Mouse (Mus musculus) heart, embryonic 15.5 days (tissue): Measurements from ENCODE around the gene Acp4. TPM values are rescaled to one million over a fixed set of nuclear protein-coding genes. Genes with fewer than 3 reads are reported as not detected.
"Not testable (repeated sequence)": the region's sequence is repeated elsewhere in the genome, so short reads cannot be mapped to it uniquely, and the experiment has no call there.

Source experiments
- ATAC-seq: fragments of 200-750 bp; cut with Nextera tagmentation; replicated peaks from 2 replicates; pipeline ENCODE4 v1.8.0; 2017; ENCODE audit warnings: low read depth, moderate TSS enrichment; ENCODE audit not compliant: insufficient number of reproducible peaks, insufficient read depth, low FRiP score
- H3K27ac ChIP-seq: fragments of 300-500 bp; sonication (generic); 2 replicates; pipeline ENCODE4 v1.5.1; 2015; ENCODE audit warnings: mild to moderate bottlenecking, inconsistent platforms
- H3K27me3 ChIP-seq: fragments of 300-500 bp; sonication (generic); 2 replicates; pipeline ENCODE4 v1.6.1; 2015; ENCODE audit warnings: inconsistent platforms
- H3K36me3 ChIP-seq: fragments of 300-500 bp; sonication (generic); 2 replicates; pipeline ENCODE4 v1.6.1; 2015; ENCODE audit warnings: mild to moderate bottlenecking, inconsistent platforms
- H3K4me1 ChIP-seq: fragments of 300-500 bp; sonication (generic); replicated peaks from 2 replicates; pipeline ENCODE4 v1.6.1; 2015; ENCODE audit warnings: inconsistent platforms
- H3K4me2 ChIP-seq: fragments of 300-500 bp; sonication (generic); 2 replicates; pipeline ENCODE4 v1.6.1; 2015; ENCODE audit warnings: inconsistent platforms, mild to moderate bottlenecking, moderate library complexity
- H3K4me3 ChIP-seq: fragments of 300-500 bp; sonication (generic); 2 replicates; pipeline ENCODE4 v1.5.1; 2015; ENCODE audit warnings: mild to moderate bottlenecking, inconsistent platforms
- H3K9ac ChIP-seq: fragments of 300-500 bp; sonication (generic); 2 replicates; pipeline ENCODE4 v1.6.1; 2015; ENCODE audit warnings: mild to moderate bottlenecking, inconsistent platforms
- H3K9me3 ChIP-seq: fragments of 300-500 bp; sonication (generic); replicated peaks from 2 replicates; pipeline ENCODE4 v1.6.1; 2016; ENCODE audit warnings: inconsistent platforms
- WGBS: fragments of 180-500 bp; shearing (Covaris S2); methylation state at CpG from one replicate; pipeline ENCODE4 v1.1.7; 2015; ENCODE audit warnings: mixed read lengths; 5-methylcytosine and 5-hydroxymethylcytosine counted together
- polyA plus RNA-seq: library from polyadenylated mRNA; unstranded; fragments of >200 nt; fragmentation: Nextera tagmentation; extraction: Ambion mirVana; gene quantifications from 2 replicates; pipeline ENCODE4 v1.2.1, GENCODE M21; 2015

The Acp4 gene
- not detected in 2 replicates for polyA plus RNA-seq

- no peak within 1 kb of the TSS for H3K9ac ChIP-seq
- H3K27ac ChIP-seq: no peak within 1 kb of the TSS
- H3K4me2 ChIP-seq: no peak within 1 kb of the TSS
- H3K27me3 ChIP-seq: no peaks in the 10 kb centered on the region
- WGBS: 73% methylated on average over 4 of the region's 4 CpGs
- no peak for ATAC-seq
- no peak within 1 kb of the TSS for H3K4me3 ChIP-seq
- peaks cover 4% of the 10 kb centered on the region; the same call in 1 of the 2 replicates for H3K36me3 ChIP-seq
- no peaks in the 10 kb centered on the region for H3K9me3 ChIP-seq
- peaks cover 8% of the 10 kb centered on the region for H3K4me1 ChIP-seq
Measured at GRCm38 (mm10) chr7:44257278-44257677, at the start of gene Acp4. TSS of gene Acp4 (minus strand) at chr7:44257378.

- H3K27ac ChIP-seq: peak within 1 kb of the TSS; percentile 26; the same call in 1 of the 2 replicates
- H3K4me3 ChIP-seq: peak within 1 kb of the TSS; percentile 61
- no peak for ATAC-seq
- peaks cover 25% of the 10 kb centered on the region for H3K4me1 ChIP-seq
- H3K4me2 ChIP-seq: peak within 1 kb of the TSS; percentile 77
- H3K9ac ChIP-seq: no peak within 1 kb of the TSS
- no peaks in the 10 kb centered on the region for H3K9me3 ChIP-seq
- H3K36me3 ChIP-seq: no peaks in the 10 kb centered on the region
- peaks cover 38% of the 10 kb centered on the region for H3K27me3 ChIP-seq
- 55% methylated on average over 6 of the region's 6 CpGs for WGBS
Measured at GRCm38 (mm10) chr7:44306516-44307240, 49.5 kb upstream of the Acp4 start, which contains the start of gene Clec11a. TSS of gene Clec11a (minus strand) at chr7:44306902.

GRCm38 (mm10) chr7:44305686-44306085, 48.5 kb upstream of the Acp4 start:
- Histone ChIP-seq H3K4me3 (peak overlapping the region; percentile 61), H3K4me1 (peaks cover 16% of the 10 kb centered on the region), H3K4me2 (peak overlapping the region; percentile 77), H3K36me3 (no peaks in the 10 kb centered on the region), H3K9ac (no peak overlapping the region), H3K27ac (peak overlapping the region; percentile 26; the same call in 1 of the 2 replicates), H3K9me3 (no peaks in the 10 kb centered on the region), H3K27me3 (peaks cover 28% of the 10 kb centered on the region)
- WGBS: 14% methylated on average over 16 of the region's 16 CpGs
- no peak for ATAC-seq

GRCm38 (mm10) chr7:44304775-44305641, 47.8 kb upstream of the Acp4 start:
- H3K9me3 ChIP-seq: no peaks in the 10 kb centered on the region
- under 1% methylated on average over 49 of the region's 49 CpGs for WGBS

GRCm38 (mm10) chr7:44304463-44304774, 47.2 kb upstream of the Acp4 start:
- Histone ChIP-seq H3K4me3 (peak overlapping the region; percentile 61), H3K36me3 (no peaks in the 10 kb centered on the region), H3K9me3 (no peaks in the 10 kb centered on the region), H3K27ac (peak overlapping the region; percentile 81), H3K4me1 (peaks cover 9% of the 10 kb centered on the region; the same call in 1 of the 2 replicates), H3K4me2 (peak overlapping the region; percentile 77), H3K9ac (peak overlapping the region; percentile 75), H3K27me3 (peaks cover 18% of the 10 kb centered on the region)
- peak; percentile 10; the same call in 1 of the 2 replicates for ATAC-seq
- under 1% methylated on average over 25 of the region's 25 CpGs for WGBS

More at GRCm38 (mm10) chr7:44304775-44305641, 47.8 kb upstream of the Acp4 start:
- Histone ChIP-seq H3K27me3 (peaks cover 22% of the 10 kb centered on the region), H3K9ac (peak overlapping the region; percentile 75), H3K27ac (peak overlapping the region; percentile 81), H3K4me1 (peaks cover 9% of the 10 kb centered on the region; the same call in 1 of the 2 replicates), H3K4me3 (peak overlapping the region; percentile 61), H3K36me3 (no peaks in the 10 kb centered on the region), H3K4me2 (peak overlapping the region; percentile 77)
- ATAC-seq: peak; percentile 91

GRCm38 (mm10) chr7:44303346-44304340, 46.5 kb upstream of the Acp4 start:
- peak overlapping the region; percentile 75 for H3K9ac ChIP-seq
- H3K4me1 ChIP-seq: peaks cover 9% of the 10 kb centered on the region; the same call in 1 of the 2 replicates
- peak overlapping the region; percentile 61 for H3K4me3 ChIP-seq
- 86% methylated on average over 14 of the region's 14 CpGs for WGBS
- H3K9me3 ChIP-seq: no peaks in the 10 kb centered on the region
- peaks cover 11% of the 10 kb centered on the region for H3K27me3 ChIP-seq
- peak overlapping the region; percentile 77 for H3K4me2 ChIP-seq
- no peak overlapping the region for H3K27ac ChIP-seq
- no peaks in the 10 kb centered on the region for H3K36me3 ChIP-seq
- no peak for ATAC-seq

GRCm38 (mm10) chr7:44297501-44297900, 40.3 kb upstream of the Acp4 start:
- not testable (repeated sequence) for H3K9me3 ChIP-seq, H3K27ac ChIP-seq, H3K4me2 ChIP-seq, H3K9ac ChIP-seq, H3K4me1 ChIP-seq, H3K27me3 ChIP-seq, H3K36me3 ChIP-seq, H3K4me3 ChIP-seq, ATAC-seq
- 72% methylated on average over 2 of the region's 2 CpGs for WGBS

- Histone ChIP-seq H3K27ac (no peak overlapping the region), H3K27me3 (0 out of 2 replicates have a peak, but pooled peaks cover 7% of the 10 kb centered on the region), H3K9me3 (no peaks in the 10 kb centered on the region; the same call in 1 of the 2 replicates), H3K36me3 (no peaks in the 10 kb centered on the region), H3K9ac (no peak overlapping the region), H3K4me2 (no peak overlapping the region), H3K4me1 (no peaks in the 10 kb centered on the region), H3K4me3 (no peak overlapping the region)
- ATAC-seq: no peak
- WGBS: 43% methylated on average over 4 of the region's 4 CpGs
Measured at GRCm38 (mm10) chr7:44291418-44291817, 34.2 kb upstream of the Acp4 start.

- ATAC-seq: no peak
- H3K27me3 ChIP-seq: 0 out of 2 replicates have a peak, but pooled peaks cover 7% of the 10 kb centered on the region
- no peak overlapping the region for H3K4me3 ChIP-seq
- H3K4me1 ChIP-seq: no peaks in the 10 kb centered on the region
- 71% methylated on average over 4 of the region's 4 CpGs for WGBS
- H3K36me3 ChIP-seq: no peaks in the 10 kb centered on the region
- H3K27ac ChIP-seq: no peak overlapping the region
- H3K9ac ChIP-seq: no peak overlapping the region
- no peaks in the 10 kb centered on the region; the same call in 1 of the 2 replicates for H3K9me3 ChIP-seq
- H3K4me2 ChIP-seq: no peak overlapping the region
Measured at GRCm38 (mm10) chr7:44290986-44291385, 33.8 kb upstream of the Acp4 start.

GRCm38 (mm10) chr7:44287760-44288159, 30.6 kb upstream of the Acp4 start:
- WGBS: 58% methylated on average over 7 of the region's 7 CpGs
- Histone ChIP-seq H3K4me2 (no peak overlapping the region), H3K4me3 (no peak overlapping the region), H3K36me3 (no peaks in the 10 kb centered on the region), H3K4me1 (no peaks in the 10 kb centered on the region), H3K9ac (no peak overlapping the region), H3K27me3 (0 out of 2 replicates have a peak, but pooled peaks cover 8% of the 10 kb centered on the region), H3K27ac (no peak overlapping the region), H3K9me3 (no peaks in the 10 kb centered on the region; the same call in 1 of the 2 replicates)
- no peak for ATAC-seq
